Mouse (Mus musculus): ENCODE measurements around the gene Crybg1. TPM values are rescaled to one million over a fixed set of nuclear protein-coding genes. Genes with fewer than 3 reads are reported as not detected.
"Not testable (repeated sequence)": the region's sequence is repeated elsewhere in the genome, so short reads cannot be mapped to it uniquely, and the experiment has no call there.

Crybg1 gene
- total RNA-seq, 4 experiments from 2014 or later: 1.0 to 2.0 (median 1.4) TPM

DNA sequence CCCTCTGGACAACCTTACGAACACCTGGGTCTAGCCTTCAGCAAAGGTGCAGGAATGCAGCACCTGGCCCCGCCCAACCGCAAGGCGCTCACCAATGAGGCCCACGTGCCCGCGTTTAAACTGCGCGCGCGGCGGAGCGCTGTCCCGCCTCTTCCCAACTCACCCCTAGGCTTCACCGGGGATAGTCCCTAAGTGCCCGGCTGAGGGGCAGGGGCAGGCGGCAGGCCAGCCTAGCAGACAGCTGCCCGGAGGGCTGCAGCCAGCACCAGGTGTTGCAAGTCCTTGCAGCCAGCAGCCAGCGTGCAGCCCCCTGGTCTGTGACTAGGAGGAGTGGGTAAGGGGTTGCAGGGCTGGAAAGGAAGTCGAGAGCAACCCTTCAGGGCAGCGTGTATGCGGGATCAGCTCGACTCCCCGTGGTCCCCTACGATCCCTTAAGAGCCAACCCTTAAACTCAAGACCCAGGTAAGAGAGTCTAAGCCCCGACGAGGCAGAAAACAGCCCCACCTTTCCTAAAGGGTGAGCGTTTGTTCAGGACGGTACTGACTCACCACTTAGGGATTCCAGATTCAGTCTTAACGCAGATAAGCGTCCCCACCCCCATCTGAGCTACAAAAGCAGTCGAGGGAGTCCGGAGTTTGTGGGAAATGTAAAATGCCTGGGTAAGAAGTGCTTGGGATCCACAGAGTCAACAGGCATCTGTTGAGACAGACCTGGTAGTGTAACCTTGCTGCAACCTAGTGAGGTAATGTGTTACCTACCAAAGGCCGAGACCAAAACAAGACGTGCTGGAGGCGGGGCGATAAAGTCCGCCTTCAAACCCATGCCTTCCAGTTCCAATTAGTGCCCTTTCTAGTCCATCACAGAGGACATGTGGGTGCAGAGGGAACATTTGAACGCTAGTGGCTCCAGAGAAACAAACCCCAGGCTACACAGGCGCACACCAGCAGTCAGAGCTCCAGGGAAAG lies 142.7 kb downstream of the Crybg1 start:
- DNase-seq: peak; percentile 4

DNA sequence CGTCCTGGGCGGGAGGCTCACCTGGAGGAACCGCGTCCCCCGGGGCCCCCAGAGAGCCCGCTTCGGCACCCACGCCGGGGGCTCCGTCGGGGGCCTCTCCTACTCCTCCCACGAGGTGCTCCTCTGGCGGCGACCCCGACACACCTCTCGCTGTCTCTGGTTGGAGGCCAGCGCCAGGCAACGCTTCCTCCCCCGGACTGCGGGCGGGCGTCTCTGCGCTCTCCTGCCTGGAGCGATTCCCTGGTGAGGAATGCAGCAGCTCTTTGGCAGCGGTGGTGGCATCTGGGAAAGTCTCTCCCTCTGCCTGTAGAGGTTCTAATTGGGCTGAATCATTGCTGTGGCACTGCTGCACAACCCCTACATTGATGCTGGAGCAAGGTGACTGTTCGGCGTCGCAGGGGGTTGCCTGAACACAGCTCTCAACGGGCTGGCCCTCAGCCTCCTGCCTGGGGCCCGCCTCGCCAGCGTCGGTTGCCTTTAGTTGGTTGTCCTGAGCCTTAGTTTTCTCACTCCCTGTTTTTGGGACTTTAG lies 144.4 kb downstream of the Crybg1 start:
- DNase-seq: no peak

DNA sequence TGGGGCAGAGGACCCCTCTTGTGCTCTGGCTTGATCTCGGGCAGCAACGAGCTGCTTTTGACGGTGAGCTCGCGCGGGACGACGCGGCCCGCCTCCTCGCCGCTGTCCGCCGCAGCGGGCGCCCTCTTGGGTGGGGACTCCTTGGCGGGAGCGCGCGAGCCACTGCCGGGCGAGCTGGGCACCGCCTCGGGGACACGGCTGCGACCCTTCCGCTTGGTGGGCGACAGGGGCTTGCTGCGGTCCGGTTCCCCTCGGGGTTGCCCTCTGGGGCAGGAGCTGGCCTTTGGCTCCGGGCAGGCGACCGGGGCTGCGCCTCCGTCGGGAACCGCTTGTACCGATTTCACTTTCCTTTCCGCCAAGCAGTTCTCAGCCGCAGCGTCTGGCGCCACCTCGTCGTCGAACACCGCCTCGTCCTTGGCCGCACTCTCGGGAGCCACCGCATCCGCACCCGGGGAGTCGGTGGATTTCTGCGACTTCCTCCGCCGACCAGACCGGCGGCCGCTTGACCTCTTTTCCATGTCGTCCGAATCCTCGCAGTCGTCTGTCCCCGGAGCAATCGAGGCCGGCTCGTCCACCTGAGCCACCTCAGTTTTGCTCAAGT lies 145.0 kb downstream of the Crybg1 start:
- peak; percentile 41 for DNase-seq

GRCm38 (mm10) chr10:44002995-44003524 lies 145.6 kb downstream of the Crybg1 start:
- DNase-seq: no peak

- DNase-seq: no peak
Observed at GRCm38 (mm10) chr10:44002004-44002940, 146.4 kb downstream of the Crybg1 start.

DNA sequence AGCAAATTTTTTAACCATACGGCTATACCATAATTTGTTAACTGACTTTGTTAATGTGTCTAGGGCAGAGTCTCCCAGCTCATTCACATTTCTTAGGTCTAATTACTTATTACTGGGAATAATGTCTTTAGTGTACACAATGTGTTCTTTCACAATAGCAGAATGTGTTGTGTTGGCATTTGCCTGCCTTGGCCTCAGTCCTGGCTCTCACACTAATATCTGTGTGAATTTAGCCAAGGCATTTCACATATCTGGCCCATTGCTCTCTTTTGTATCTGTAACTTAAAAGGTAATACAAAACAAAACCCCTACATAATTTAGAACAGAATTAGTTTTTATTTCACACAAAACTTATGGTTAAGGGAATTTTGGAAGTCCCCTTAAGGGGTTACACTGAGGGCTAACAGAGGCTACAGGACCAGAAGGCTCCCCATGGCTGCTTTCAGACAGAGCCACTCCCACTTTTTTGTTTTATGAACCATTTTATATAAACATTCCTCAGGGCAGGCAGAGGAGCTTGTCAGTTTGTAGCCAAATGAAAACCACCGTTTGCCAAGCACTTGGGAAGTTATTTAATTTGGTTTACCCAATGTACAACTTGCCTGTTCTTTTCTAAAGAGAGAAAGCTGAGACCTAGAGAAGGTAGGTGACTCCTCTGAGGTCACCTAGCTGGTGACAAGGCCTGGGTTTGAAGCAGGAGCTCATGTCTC lies 148.3 kb downstream of the Crybg1 start:
- no peak for DNase-seq

DNA sequence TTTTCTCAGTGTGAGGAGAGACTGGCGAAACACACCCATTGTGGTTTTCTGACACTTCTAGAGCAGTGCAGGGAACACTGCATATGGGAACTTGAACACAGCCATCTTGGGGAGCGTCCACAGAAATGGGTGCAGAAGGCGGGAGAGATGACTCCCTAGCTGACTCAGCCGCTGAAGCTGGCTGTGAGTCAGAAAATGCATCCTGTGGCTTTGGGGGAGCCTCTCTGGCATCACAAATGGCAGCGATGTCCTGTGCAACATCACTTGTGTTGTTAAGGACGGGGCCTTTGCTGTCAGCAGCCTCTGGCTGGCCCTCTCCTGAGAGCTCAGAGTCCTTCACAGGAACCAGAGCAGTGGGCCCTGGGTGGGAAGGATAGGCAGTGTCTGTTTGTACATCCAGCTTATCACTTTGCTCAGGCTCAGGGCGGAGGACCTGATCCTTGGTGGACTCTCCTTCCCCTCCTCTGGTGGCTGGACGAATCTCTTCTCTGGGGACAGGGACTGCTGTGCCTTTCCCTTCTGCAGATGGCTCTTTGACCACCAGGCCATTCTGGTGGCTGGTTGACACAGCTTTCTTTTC lies 150.1 kb downstream of the Crybg1 start:
- DNase-seq: no peak

GRCm38 (mm10) chr10:43998023-43998422 lies 150.6 kb downstream of the Crybg1 start:
- DNase-seq: no peak

DNA sequence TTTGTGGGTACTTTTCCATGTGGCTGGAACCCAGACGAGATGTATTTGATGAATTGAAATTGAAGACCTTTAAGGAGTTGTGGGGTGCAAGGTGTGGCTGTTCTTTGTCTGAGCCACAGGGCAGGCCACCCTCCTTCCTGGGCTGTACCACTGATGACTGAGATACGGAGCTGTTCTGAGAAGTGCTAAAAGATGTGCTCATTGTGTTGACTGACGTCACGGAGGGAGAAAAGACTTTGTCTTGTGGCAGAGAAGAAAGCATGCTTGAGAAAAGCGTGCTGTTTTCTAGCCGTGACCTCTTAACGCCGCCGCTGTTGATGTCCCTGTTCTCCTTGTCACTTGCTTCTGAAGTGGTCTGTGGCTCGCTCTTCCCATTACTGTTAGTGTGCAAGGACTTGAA lies 151.4 kb downstream of the Crybg1 start:
- DNase-seq: no peak

GRCm38 (mm10) chr10:43995858-43996650 lies 152.6 kb downstream of the Crybg1 start:
- DNase-seq: no peak

DNA sequence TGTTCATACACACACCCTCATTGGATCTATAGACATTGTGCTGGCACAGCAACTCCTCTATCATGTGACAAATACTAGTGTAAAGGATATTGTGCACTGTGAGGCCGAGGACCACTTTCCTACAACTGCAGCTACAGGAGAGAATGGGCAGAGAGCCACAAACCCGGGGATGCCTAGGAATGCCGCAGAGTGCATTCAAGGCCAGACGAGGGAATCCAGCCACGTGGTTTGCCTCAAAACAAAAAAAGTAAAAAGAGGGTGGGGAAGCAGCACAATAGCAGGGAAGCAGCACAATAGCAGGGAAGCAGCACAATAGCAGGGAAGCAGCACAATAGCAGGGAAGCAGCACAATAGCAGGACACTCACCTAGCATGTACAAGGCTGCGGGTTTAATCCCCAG lies 155.5 kb downstream of the Crybg1 start:
- no peak for DNase-seq

DNA sequence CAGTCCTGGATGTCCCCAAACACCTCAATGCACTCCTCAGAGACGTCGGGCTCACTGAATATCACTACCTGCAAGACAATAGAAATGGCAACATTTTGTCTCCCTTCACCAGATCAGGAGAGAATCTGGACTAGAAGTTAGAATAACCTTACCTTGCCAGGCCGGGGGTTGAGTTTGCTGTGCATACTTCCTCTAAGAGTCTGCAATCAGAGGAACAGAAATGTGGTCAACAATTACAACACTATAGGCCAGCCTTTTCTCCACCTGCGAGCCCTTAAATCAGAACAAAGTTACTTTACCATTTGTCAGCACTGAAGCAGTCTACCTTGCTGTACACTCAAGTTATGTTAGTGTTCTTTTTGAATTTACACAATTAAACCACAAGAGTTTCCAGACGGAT lies 156.1 kb downstream of the Crybg1 start:
- no peak for DNase-seq

DNA sequence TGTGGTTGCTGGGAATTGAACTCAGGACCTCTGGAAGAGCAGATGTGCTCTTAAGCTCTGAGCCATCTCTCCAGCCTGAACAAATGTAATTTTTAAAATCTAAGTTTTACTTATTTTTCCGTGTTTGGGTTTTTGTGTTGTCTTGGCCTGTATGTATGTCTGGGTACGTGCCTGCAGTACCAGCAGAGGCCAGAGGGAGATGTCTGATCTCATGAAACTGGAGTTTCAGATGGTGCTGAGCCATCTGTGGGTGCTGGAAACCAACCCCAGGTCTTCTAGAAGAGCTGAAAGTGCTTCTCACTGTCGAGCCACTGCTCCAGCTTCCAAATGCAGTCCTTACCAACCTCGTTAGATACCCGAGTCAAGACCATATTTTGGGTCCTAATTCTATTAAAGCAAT lies 157.4 kb downstream of the Crybg1 start:
- no peak for DNase-seq

- DNase-seq: no peak
Observed at GRCm38 (mm10) chr10:43983866-43984265, 164.8 kb downstream of the Crybg1 start.

DNA sequence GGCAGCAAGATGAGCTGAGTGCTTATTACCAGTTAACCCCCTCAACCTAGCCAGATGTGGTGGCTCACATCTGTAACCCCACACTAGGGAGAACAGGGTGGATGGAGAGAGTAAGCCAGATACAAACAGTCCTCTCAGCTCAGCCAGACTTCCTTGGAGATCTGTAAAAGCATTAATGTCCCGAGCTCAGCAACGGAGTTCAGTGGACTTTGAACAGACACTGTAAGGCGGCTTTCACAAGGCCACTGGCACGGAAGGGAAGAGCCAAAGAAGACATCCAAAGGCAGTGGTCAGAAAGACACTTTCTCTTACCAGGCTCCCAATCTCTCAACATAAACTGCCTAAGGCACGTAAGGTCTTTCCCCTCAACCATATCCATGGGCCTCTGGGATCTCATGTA lies 165.4 kb downstream of the Crybg1 start:
- no peak for DNase-seq

DNA sequence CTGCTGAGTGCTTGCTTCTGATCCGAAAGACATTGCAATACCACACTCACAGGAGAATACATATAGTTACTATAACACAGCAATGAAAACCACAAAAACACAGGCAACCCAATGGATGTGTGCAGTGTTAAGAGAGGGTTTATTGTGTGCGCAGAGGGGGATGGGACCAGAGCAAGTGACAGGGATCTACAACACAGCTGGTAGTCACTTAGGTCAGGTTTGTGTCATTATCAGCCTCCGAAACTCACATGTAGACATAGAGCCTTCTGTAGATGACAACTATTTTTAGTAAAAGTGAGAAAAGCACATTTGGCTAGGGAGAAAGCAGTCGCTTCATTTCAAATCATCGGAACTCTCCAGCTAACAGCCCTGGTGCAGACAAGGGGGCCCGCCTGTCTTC lies 166.2 kb downstream of the Crybg1 start:
- no peak for DNase-seq

DNA sequence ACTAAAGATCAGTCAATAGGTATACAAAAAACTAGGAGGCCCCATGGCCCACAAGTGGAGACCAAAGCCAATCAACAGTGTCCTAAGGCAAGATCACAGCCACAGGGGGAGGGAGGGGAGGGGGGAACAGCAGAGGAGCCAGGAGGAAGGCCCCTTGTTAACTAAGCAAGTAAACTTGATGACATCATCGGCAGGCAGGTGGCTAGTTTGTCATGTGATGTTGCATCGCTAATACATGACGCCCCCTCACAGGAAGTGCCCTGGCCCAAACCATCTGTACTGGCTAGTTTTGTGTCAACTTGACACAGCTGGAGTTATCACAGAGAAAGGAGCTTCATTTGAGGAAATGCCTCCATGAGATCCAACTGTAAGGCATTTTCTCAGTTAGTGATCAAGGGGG lies 167.9 kb downstream of the Crybg1 start:
- DNase-seq: not testable (repeated sequence)

GRCm38 (mm10) chr10:43980080-43980479 lies 168.6 kb downstream of the Crybg1 start:
- DNase-seq: no peak

DNA sequence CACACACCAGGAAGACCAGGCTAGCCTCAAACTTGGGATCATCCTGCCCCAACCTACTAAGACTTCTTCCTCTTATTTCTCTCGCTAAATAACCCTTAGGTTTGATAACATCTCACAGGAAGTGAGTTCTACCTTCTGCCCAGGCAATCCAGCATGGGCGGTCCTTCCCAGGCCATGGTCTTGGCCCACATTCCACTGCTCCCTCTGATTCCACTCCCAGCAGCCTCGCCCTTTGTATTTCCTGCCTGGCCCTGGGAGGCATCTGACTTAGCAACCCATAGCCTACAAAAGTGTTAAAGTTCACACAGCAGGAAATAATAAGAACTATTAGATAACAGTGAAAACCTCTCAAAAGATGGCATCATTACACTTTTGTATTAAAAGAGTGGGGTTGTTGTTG lies 171.3 kb downstream of the Crybg1 start:
- DNase-seq: no peak

DNA sequence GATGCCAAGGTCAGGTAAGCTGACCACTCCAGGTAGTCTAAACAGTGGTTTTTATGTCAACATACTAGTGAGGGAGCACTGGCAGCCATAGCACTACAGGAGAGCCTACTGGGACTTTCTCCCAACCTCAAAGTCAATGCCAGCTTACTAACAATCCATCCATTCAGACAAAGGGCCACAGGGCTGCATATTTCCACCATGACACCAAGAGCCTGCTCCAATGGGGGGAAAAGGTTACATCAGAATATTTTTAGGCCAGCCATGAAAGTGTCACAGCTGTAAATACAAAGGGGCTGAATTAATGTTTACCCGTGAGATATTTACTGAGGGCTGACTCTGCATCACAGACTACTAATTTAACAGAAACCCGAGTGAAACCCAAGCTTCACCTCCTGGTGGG lies 175.4 kb downstream of the Crybg1 start:
- DNase-seq: no peak

Data from adrenal gland, adult 8-10 months (tissue).